Mouse (Mus musculus) right cerebral cortex, adult 2 months (tissue): ENCODE measurements at regions not wholly inside any gene's neighbourhood (a gene's known extent, or its start where the extent isn't known, plus 50 kb on each side); places are given as distances from the start of the nearest gene placed in this dataset.

Source experiments
- DNase-seq, 2 experiments: peaks; one replicate each; pipeline ENCODE4 v3.0.0; 2021 to 2022; ENCODE audit warnings: low spot score in 2 of 2

DNA sequence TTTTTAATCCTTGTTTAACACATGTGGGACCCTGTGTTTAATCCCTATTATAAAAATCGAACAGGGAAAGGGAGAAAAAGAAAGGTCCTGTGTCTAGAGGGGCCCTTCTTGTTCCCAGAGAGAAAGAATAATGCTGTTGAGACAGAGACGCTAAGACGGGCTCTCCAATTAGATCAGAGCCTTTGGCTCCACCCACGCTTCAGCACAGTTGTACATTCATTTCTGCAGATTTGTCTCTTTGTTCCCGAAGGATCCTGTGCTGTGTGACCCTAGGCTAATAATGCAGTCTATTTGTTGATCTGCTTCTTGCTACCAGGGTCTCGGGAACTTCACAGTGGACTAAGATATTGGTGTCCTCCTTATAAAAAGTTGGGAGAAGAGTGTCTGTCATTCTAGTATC lies 92.0 kb downstream of the Cdc5l start:
- no peak for DNase-seq

DNA sequence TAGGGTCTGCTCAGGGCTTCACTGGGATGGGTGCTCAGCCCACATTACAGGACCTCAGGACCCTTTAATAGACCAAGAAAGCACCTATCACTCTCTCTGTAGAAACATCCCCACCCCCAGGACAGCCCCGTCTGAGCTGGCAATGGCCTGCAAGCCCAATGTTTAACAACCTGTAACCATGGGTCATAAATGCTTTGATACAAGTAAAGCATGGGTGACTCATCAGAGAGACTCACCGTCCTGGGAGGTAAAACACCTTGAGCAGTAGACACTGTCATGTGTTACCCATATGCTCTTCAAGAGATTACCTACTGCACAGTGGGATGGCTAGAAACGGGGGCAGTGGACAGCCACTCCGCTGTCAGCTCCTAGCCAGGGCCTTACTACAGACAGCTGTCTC lies 92.7 kb downstream of the Cdc5l start:
- DNase-seq, result no peak

DNA sequence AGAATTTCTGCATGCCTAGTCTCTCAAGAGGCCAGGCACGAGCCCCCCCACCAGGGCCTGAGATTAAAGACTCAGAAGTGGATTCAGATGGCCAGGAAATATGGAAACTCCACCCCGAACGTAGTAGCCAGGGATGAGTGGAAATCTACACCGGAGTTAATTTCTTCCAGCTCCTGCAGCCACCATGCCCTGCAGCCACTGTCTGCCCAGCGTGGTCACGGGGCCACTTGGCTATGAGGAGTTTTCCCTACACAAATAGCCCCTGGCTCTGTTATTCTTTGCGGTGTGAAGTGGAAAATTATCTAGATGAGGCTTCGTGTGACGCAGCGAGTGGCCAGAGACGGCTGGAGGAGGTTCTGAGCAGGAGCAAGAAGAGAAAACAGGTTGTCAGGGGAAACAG lies 94.3 kb downstream of the Cdc5l start:
- DNase-seq, result peak in 1 of 2 experiments; percentile 13

DNA sequence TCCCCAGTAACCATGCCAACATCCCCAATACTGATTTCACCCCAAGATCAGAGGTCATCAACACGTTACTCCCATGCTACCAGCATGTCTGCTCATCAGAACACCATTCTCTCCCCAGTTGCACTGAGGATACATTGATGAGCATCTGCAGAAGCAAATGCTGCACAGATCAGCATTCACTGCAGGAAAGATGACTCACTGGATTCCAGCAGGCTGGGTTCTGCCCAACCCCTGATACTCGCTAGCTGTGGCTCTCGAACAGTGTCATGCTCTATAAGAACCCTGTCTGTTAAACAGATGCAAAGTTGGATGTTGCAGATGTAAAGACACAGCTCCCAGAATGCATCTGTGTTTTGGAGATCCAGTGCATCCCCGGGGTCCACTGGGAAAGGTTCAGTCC lies 95.5 kb downstream of the Cdc5l start:
- peak in 1 of 2 experiments; percentile 36 for DNase-seq

DNA sequence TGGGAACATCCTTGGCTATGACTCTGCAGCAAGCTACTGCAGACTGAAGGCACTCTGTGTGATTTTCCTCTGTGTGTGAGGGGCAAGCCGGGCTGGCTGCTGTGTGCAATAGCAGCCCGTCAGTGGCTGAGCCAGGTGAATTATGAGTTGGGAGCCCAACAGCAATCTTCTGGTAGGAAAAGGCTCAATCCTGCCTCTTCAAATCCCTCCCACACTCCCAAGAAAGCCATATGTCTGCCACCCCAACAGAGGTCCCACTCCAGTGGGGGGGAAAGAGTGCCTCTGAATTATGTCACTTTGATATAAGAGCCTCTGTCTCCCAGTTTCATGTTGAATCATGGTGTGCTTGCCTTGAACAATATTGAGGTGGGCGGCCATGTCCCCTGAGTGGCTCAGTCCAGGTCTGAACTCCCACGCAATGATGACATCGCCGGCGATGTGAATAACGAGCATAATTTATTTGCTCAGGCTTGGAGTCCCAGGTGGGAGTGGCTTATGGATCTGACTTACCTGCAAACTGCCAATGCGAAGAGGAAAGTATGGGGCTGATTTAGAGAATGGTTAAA lies 97.9 kb downstream of the Cdc5l start:
- peak; percentile 29 to 32 for DNase-seq

DNA sequence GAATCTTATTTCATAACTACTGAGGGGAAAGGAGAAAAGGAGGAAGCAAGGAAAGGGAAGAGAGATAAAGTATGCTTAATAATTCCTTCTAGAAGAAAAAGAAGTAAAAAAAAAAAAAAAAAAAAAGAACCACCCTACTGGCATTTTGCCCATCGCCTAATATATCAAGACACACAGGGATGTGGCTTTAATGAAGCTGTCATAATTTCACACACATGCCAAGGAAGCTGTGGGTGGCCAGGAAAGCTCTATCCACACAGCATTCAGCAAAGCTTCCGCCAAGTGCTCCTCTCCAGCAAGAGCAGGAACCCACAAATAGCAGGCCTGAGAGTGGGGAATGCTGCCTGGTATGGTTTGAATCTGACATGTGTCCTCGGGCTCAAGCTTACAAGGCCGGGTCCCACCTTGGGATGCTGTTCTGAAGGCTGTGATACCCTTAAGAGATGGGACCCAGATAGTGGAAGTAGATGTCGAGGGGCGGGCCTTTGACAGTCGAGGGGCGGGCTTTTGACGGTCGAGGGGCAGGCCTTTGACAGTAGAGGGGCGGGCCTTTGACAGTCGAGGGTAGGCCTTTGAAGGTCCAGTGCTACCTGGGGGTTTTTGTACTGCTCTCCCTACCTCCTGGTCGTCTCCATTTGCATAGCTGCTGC lies 98.7 kb downstream of the Cdc5l start:
- DNase-seq, result peak in 1 of 2 experiments; percentile 43

DNA sequence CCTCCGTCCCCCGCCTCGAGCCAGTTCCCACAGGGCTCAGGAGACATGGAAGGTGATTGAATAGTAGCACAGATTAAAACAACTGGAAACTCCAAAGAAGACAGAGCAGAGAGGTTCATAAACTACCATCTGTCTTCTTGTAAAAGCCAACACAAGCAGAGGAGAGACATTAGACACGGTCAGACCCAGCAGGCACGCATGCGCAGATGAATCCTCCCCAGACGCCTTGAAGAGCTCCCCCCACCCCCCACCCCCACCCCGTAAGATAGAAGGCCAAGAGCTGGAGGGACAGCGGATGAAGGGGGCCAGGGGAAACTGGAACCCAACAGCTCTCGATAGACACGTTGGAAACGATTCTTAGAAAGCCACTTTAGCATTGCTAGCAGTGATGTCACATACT lies 101.2 kb downstream of the Cdc5l start:
- no peak for DNase-seq

DNA sequence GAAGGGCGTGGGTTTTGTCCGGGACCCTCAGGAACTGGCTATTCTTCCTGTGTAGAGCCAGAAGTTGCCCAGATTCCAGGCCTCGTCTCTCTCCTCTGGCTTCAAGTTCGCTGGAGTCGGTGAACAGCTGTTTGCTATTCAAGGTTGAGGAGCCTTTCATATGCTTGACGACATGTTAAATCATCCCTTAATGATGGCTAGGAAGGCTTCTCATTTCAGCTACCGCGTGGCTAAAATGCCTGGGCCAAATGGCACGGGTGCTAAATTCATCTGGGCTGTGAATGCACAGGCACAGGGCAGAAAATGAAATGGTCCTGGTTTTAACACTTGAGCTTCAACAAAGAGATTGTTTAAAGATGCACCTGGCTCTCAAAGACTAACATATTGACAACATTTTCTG lies 104.3 kb downstream of the Cdc5l start:
- DNase-seq, result no peak

DNA sequence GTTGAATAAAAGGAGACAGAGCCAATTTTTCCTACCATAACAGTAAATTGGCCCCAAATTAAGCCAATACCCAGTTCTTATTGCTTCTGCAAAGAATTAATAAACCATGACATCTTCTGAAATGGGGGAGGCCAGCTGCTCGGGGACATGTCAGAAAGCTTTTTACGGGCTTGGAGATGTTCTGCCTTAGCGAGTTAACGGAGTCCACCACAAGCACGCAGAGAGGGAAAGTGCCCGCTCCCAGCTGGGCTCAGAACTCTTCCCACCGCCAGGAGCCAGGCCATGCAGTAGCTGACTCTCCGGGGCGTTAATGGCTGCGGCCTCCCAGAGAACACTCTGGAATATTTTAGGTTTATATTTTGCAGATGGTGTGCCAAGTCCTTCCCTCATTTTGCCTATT lies 106.8 kb downstream of the Cdc5l start:
- DNase-seq, result no peak

DNA sequence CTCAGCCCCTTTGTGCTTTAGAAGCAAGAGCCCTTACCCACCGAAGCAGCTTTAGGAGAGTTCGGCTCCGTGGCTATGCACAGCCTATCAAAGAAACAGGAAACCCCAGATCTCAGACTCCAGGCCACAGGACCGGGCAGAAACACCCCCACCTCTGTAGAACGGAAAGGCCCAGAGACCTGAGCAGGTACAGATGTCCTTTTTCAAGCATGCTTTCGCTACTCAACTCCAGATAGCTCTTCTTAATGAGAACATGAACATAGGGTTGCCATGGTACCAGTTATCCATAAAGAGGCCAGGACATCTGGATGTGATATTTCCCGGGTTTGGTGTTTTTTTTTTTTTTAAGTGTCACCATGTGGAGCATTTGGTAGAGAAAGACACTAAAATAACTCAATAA lies 107.4 kb downstream of the Cdc5l start:
- DNase-seq, result no peak

DNA sequence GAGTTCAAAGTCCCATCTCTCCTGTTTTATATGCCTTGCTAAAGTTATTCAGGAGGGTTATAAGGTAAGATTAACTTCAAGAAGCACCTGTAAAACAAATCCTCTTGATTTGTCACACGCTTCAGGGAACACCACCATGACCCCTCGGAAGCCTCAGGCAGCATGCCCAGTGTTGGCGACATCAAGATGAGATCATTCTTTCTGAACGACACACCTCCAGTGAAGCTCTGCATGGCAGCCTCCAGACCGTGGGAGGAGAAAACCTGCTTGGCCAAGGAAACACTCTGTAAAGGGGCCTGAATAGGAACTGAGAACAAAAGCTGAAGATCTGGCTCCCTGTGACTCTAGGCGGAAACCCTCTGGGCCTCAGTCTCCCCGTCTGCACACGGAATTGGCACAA lies 110.7 kb downstream of the Cdc5l start:
- peak; percentile 31 to 34 for DNase-seq

DNA sequence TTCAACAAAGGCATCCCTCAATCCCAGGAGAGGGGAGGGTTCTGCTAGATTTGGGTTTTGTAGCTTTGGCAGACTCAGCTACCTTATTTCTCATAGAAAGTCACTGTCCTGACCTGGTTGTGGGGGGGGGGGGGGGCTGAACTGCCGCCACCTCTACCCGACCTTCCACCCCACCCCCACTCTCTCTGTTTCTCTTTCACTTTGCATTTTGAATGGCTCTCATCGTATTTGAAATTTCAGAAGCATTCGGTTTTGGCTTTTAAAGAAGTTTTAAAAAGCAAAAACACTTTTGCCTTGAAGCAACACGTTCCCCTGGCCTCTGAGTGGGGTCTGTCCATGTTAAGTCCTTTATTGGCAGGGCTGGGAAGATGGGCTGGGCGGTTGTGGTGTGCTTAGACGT lies 113.5 kb downstream of the Cdc5l start:
- no peak for DNase-seq

DNA sequence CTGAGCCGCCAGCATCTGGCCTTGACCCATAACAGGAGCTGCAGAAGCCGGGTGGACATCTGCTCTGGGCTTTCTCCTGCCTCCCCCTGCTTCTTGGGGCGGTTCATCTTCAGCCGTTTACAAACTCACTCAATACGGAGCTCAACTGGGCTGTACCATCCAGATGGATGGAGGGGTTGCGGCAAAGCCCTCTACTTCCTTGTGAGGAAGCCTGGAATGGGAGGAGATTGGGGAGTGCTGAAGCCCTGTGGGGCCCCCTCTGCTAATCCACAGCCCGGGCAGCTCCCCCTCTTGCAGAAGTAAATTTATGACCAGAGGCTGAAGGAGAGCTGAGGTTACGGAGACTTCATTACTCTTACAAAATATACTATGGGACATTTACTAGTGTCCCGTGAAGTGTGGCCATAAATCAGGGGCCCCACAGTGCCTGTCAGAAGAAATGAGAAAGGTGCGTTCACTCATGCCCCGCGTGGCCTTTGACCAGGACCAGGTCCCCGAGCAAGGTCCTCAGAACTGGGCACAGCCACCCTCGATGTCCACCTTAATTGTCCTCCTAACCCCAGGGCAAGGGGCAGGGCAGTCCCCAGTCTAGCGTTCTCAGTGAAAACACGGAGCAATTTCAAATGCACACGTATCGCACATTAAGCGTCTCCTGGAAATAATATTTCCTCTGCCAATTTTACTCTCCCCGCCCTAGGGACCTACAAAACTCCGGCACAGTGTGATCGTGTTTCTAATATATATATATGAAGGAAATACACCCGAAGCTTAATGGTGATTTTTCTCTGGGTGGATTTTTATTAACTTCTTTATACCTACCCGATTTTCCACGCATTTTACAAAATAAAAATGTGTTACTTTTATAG lies 115.1 kb downstream of the Cdc5l start:
- DNase-seq, result no peak

DNA sequence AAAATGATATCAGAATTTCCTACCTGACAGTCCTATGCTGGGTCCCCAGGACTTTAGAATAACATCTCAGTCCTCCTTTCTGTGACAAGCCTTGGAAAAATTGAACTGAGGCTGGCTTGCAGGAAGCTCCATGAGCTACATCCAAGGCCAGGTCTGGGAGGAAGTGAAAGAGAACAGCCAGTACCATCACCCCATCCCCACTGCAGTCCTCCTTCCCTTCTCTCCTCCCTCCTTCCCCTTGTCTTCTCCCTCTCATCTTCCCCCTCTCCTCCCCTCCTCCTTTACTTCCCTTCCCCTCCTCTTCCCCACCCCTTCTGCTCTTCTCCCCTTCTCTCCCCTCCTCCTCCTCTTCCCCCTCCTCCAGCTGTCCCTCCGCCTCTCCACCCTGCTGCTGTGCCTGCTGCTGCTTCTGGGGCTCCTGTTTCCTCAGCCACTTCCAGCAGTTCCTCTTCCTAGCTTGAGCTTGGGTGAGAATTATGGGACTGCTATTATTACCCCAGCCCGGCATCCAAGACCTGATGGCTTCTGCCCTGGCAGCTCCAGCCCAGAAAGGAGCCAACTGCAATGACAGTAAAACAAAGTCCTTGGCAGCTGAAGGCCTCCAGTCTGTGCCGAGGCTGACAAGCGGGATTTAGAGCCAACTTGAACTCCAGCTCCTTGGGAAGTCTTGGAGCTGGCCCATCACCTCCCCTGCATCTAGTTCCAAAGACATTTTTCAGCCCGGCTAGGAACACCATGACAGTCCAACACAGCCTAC lies 120.8 kb downstream of the Cdc5l start:
- peak; percentile 11 to 28 for DNase-seq

DNA sequence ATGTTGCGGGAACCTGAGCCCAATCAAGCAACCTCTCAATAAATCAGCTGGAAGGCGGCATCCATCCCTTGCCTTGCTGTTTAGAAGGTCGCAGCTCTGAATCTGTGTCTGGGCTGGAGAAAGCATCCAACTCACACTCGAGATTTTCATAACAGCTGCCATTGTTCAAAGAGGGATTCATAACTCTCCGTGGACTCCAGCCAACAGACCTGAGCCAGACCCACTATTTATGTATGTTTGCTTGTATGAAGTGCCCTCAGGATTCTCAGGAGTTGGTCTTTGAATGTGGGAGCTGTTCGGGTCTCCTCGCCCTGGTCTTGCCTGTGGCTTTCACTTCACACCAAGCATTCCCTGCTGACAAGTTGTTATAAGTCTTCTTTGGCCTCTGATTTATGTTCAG lies 127.0 kb downstream of the Cdc5l start:
- no peak for DNase-seq

DNA sequence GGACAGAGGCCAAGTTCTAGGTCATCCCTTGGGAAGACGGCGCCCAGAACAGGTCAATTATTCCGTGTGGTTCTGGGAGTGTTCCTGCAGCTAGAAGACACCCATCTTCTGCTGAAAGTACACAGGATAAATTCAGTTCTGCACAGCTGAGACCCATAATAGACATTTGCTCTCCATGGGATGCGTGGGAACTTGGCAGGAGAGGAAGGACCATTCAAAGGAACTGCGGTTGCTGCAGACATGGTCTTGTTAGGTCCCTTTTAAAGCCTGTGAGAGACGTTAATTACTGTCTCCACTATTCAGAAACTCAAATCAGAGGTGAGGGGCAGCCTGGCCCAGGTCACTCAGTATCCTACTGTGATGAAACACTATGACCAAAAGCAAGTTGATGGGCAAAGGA lies 130.4 kb downstream of the Cdc5l start:
- peak in 1 of 2 experiments; percentile 12 for DNase-seq

DNA sequence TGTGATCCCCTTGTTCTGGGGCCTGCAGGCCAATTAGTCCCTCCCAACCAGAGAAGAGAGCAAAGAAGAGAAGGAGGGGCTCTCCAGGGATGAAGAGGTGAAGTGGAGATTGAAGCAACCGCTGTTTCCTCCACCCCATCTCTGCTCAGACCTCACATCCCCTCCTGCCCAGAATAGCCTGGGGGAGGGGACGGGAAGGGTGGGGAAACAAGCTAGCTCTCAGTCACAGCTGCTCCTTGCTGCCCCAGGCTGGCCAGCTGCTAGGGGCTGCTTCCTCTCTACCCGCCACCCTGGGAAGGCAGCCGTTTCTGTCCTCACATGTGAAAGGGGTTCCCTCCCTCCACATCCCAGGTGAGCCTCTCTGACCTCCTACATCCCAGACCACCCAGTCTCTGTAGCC lies 135.2 kb downstream of the Cdc5l start:
- DNase-seq, result no peak

DNA sequence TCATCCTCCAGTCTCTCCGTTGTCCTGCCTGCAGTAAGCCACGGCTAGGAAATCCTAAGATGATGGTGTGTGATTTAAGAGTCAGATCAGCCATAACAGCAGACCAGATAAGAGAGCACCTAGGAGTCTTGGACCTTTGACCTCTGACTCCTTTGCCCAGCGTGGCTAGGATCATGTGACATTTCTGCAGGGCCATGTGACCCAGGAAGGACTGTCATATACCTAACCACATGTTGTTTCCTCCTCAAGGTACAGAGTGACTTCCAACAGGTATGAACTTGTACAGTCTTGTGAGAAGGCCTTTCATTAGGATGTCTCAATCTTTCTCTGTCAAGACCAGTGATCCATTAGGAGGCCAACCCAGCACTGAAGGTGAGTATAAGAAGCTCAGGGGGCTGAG lies 135.7 kb downstream of the Cdc5l start:
- DNase-seq, result no peak

DNA sequence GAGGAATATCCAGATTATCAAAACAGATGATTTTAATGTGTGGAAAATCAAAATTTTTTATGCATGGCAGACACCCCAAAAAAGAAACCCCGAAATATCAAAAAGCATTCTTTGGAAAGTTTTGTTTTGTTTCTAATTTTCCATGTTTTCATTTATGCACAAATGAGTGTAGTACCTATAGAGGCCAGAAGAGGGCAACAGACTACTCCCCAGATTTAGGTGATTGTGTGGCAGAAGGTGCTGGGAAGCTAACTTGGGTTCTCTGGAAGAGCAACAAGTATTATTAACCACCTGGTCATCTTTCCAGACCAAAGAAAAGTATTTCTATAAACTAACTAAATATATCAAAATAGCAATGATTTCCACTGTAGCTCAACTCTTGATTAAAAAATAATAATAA lies 137.2 kb downstream of the Cdc5l start:
- DNase-seq, result no peak

DNA sequence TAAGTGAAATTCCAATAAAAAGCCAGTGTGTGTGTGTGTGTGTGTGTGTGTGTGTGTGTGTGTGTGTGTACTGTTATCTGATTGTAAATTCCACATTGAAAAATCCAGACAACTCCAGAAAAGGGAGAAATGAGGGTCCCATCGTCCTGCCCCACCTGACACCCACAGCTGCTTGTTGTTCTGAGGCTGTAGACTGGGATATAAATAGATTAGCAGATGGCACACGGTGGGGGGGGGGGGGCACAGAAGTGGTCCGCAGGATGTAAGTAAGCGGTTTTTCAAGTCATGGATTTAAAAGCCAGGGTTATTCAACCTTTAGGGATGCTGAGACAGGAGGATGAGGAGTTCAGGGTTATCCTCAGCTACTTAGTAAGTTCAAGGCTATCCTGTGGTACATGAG lies 138.7 kb downstream of the Cdc5l start:
- DNase-seq, result no peak

DNA sequence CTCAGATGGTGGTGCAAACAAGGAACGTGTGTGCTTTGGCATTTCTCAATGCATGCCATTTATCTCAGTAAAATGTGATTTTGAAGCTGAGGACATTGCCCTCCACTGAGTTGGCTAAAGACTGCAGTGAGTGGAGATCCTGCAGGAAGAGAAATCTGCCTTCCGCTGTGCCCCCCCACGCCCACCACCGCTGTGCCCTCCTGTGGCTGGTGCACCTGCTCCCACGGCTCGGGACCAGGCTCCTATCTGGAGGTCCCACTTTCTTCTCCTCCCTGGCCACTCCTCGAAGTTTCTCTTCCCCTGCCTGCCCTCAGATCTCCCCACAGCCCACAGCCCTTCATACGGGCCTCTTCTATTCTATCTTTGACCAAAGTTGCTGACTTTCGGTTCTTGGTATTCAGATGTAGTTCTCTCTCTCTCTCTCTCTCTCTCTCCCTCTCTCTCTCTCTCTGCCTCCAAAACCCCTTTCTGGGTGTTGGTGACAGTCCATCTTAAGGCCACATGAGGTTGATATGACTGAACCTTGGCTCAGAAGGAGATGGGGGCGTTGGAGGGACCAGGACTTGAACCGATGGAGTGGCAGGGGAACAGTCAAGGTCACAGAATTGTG lies 139.2 kb downstream of the Cdc5l start:
- no peak for DNase-seq

DNA sequence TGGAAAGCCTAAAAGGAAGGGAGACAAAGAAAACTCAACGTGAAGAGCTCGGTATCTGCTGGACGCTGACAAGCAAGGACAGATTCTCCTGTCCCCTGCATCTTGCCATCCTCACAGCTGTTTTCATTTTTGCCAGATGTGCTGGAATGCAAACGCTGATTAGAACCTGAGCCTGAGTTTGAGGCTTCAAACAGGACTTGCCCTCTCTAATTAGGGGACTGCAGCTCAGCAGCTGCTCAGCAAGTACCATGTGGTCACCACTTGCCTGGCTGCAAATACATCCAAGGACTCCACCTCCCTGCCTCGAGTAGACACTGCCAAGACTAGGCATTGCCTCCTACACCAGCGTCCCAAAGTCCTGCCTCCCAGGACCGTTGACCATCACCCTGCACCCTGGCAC lies 140.7 kb downstream of the Cdc5l start:
- DNase-seq, result no peak
